Mouse (Mus musculus) G1E (cell line): ENCODE measurements around the gene Adam19. TPM values are rescaled to one million over a fixed set of nuclear protein-coding genes. Genes with fewer than 3 reads are reported as not detected.

Experiments used
- ATAC-seq: 2 replicates; pipeline ENCODE4 v1.8.0; 2016; ENCODE audit warnings: mild to moderate bottlenecking; ENCODE audit not compliant: insufficient number of reproducible peaks, poor library complexity, low FRiP score, severe bottlenecking; ENCODE audit errors: extremely low read depth
- DNase-seq: peaks from one replicate; pipeline ENCODE4 v3.0.0; 2012; ENCODE audit warnings: low spot score
- H3K27me3 ChIP-seq: 2 replicates; pipeline ENCODE4 v1.6.1; 2012; ENCODE audit warnings: mild to moderate bottlenecking, low read length, inconsistent platforms; ENCODE audit not compliant: insufficient read depth
- H3K36me3 ChIP-seq: replicated peaks from 2 replicates; pipeline ENCODE3; 2012; ENCODE audit warnings: mild to moderate bottlenecking, inconsistent platforms
- H3K4me1 ChIP-seq: 2 replicates; pipeline ENCODE4 v1.6.1; 2012; ENCODE audit warnings: low read depth, low read length, inconsistent platforms, mixed read lengths; ENCODE audit not compliant: insufficient read depth
- H3K4me3 ChIP-seq: 2 replicates; pipeline ENCODE4 v1.5.1; 2012; ENCODE audit warnings: low read depth, mild to moderate bottlenecking, inconsistent platforms, low read length, moderate library complexity, mixed read lengths
- H3K9me3 ChIP-seq: replicated peaks from 2 replicates; pipeline ENCODE4 v1.6.1; 2012; ENCODE audit warnings: inconsistent platforms
- CTCF ChIP-seq: IDR thresholded peaks from 2 replicates; pipeline ENCODE4 v1.5.1; 2012; ENCODE audit warnings: low read depth, low read length, inconsistent platforms, mixed read lengths
- GATA1 ChIP-seq: IDR thresholded peaks from 2 replicates; pipeline ENCODE4 v1.6.1; 2012; ENCODE audit warnings: borderline replicate concordance, low read length, inconsistent platforms, mixed read lengths
- GATA2 ChIP-seq: IDR thresholded peaks from 2 replicates; pipeline ENCODE4 v1.6.1; 2012; ENCODE audit warnings: low read depth, low read length, inconsistent platforms, borderline replicate concordance
- POLR2AphosphoS5 ChIP-seq: IDR thresholded peaks from 2 replicates; pipeline ENCODE4 v1.6.1; 2012; ENCODE audit warnings: low read depth, low read length, inconsistent platforms; ENCODE audit not compliant: insufficient replicate concordance
- TAL1 ChIP-seq: conservative IDR thresholded peaks from 2 replicates; pipeline ENCODE4 v1.6.1; 2012; ENCODE audit warnings: low read depth, low read length, inconsistent platforms, mixed read lengths
- polyA plus RNA-seq: library from polyadenylated mRNA; stranded (reverse); fragments of >175 nt; gene quantifications from 2 replicates; pipeline ENCODE4 v1.2.3, GENCODE M21; 2012
- total RNA-seq, 2 experiments: library from RNA; stranded (forward) in 1 of 2; stranded (reverse) in 1 of 2; fragments of 200-1000 nt in 1 of 2; fragments of >200 nt in 1 of 2; fragmentation: Nextera tagmentation in 1 of 2; gene quantifications; 2 replicates each; pipeline ENCODE4 v1.2.3; 2014 to 2017

The Adam19 gene
- total and polyA plus RNA-seq, 3 experiments = 0.11 TPM; not detected in 2

DNA sequence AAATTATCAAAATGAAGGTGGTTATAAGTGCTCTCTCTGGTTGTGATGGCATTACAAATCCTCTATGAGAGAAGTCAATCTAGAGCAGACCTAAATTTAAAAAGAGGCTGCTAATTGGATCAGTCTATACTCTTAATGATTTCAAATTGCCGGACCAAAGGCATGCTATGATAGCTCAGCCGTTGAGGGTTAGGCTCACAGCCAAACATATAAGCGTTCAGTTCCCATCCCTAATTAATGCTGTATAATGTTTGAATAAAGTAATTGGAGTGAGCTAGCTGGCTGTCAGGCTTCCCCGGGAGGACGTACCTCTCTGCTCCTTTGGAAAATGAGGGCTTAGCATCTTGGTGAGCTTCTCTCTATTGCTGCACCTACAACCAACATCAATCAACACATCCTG, 53.4 kb downstream of the Adam19 start:
- Histone ChIP-seq H3K27me3 (no peaks in the 10 kb centered on the region), H3K36me3 (no peaks in the 10 kb centered on the region), H3K4me3 (no peak overlapping the region), H3K9me3 (no peaks in the 10 kb centered on the region), H3K4me1 (no peaks in the 10 kb centered on the region)
- no peak for DNase-seq
- TF ChIP-seq CTCF (no peak), POLR2AphosphoS5 (no peak), TAL1 (no peak), GATA2 (no peak), GATA1 (no peak)
- ATAC-seq = no peak

DNA sequence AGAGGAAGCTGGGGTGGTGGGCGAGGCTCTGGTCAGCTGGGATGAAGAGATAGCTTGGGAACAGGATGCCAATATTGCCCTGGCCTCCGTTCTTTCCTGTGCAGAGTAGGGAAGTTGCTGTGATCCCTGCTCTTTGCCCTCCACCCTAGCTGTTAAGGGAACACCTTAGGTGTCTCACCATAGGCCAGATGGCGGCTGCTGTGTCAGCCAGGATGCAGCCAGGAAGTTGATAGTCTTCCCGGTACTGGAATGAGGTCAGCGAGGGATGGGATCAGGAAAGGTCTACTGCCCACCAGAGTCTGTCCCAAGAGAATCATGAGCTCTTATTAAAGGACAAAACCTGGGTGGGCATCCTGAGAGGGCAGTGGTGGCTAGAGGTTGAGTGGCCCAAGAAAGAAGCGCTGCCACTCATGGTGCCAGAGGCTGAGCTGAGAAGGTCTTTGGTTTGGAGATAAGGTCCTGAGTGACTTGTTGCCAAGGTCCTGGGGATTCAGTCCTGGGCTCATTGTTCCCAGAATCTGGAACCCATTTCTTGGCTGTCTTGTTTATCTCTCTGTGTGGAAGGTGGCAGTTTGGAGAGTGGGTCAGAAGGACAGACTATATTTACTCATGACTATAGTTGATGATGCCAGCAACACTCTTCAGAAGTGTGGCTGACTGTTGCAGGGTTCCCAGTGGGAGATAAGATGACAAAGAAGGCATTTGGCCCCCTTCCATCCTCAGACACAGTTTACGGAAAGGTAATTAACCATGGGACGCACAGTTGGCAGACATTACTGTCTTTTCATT, 54.6 kb downstream of the Adam19 start:
- Histone ChIP-seq H3K36me3 (no peaks in the 10 kb centered on the region), H3K4me1 (no peaks in the 10 kb centered on the region), H3K9me3 (no peaks in the 10 kb centered on the region), H3K27me3 (no peaks in the 10 kb centered on the region), H3K4me3 (no peak overlapping the region)
- DNase-seq = no peak
- no peak for TF ChIP-seq TAL1
- TF ChIP-seq GATA1 = no peak
- TF ChIP-seq CTCF = no peak
- TF ChIP-seq GATA2 = no peak
- no peak for TF ChIP-seq POLR2AphosphoS5
- ATAC-seq = no peak

DNA sequence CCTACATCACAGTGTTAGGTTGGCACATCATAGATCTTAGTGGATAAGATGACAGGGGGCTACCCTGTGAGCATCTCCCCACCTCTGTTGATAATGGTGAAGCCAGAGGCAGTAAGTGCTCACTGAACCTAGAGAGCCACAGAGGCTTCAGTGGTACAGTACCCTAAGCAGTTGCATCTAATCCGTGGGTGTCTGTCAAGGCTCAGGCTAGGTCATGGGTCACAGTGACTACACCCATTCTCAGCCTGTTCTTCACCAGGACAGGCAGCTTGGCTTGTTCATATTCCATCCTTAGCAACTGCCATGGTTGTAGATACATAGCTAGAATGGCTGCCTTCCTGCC, 55.1 kb downstream of the Adam19 start:
- no peaks in the 10 kb centered on the region for H3K27me3 ChIP-seq
- H3K9me3 ChIP-seq = no peaks in the 10 kb centered on the region
- DNase-seq (no peak), ATAC-seq (no peak)
- no peaks in the 10 kb centered on the region for H3K4me1 ChIP-seq
- H3K36me3 ChIP-seq = no peaks in the 10 kb centered on the region
- no peak overlapping the region for H3K4me3 ChIP-seq
- TF ChIP-seq POLR2AphosphoS5 = no peak
- TF ChIP-seq GATA2 = no peak
- no peak for TF ChIP-seq CTCF
- no peak for TF ChIP-seq GATA1
- no peak for TF ChIP-seq TAL1

DNA sequence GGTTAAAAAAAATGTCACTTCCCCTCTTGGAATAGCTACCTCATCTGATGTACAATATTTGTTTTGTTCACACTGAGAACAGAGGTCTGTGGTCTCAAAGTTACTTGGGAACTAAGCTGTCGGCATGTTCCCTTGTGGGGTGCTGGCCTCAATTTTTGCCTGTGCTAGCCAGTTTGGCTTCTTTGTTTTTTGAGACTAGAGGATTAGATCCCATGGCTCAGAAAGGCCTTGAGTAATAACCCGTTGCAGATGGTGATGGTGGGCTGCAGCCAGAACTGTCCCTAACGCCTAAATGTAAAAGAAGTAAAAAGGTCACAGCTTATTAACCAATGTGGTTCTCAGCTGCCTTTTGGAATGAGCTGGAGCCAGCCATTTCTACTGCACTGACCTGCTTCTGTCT, 57.4 kb downstream of the Adam19 start:
- Histone ChIP-seq H3K4me3 (no peak overlapping the region), H3K27me3 (no peaks in the 10 kb centered on the region), H3K9me3 (no peaks in the 10 kb centered on the region), H3K36me3 (no peaks in the 10 kb centered on the region), H3K4me1 (no peaks in the 10 kb centered on the region)
- TF ChIP-seq GATA2 (no peak), CTCF (no peak), TAL1 (no peak), POLR2AphosphoS5 (no peak), GATA1 (no peak)
- no peak for DNase-seq
- no peak for ATAC-seq

DNA sequence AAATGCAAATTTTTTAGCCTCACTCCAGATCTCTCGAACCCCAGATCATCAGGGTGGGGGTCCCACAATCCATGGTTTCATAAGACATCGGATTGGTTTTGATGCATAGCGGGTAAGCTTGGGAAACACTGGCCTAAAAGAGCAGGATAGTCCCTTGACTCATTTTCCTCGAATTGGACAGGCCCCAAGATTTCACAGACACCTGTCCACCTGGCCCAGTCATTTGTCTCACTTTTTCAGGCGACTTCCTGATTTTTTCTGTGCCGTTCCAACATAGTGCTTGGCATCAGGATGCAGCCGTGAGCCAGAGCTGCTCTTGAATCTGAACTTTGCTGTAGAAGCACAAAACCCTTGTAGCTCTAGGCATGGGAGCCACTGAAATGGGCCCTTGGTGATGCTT, 58.4 kb downstream of the Adam19 start:
- ATAC-seq (no peak), DNase-seq (no peak)
- Histone ChIP-seq H3K4me1 (no peaks in the 10 kb centered on the region), H3K36me3 (no peaks in the 10 kb centered on the region), H3K4me3 (no peak overlapping the region), H3K27me3 (no peaks in the 10 kb centered on the region), H3K9me3 (no peaks in the 10 kb centered on the region)
- TF ChIP-seq POLR2AphosphoS5 (no peak), GATA1 (no peak), TAL1 (no peak), GATA2 (no peak), CTCF (no peak)

DNA sequence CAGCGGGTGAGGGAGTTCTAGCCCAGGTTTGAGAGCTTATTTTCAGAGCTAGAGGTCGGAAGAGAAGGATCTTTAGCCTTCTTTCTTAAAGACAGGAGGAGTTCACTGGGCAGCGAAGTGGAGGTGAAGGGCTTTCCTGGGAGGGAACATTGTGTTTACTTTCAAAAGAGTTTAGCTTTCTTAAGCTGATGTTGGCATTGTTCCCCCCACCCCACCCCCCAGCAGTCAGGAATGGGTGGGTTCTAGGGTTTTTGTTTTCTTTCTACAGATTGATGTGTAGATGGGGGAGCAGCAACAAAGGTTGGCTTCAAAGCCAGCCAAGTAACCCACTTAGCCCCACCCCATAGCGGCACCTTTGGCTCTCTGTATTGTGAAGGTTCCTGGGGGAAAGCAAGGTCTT, 59.2 kb downstream of the Adam19 start:
- ATAC-seq (no peak), DNase-seq (no peak)
- no peak overlapping the region for H3K4me3 ChIP-seq
- no peak for TF ChIP-seq GATA1
- no peak for TF ChIP-seq TAL1
- no peak for TF ChIP-seq CTCF
- no peak for TF ChIP-seq GATA2
- no peak for TF ChIP-seq POLR2AphosphoS5
- no peaks in the 10 kb centered on the region for H3K36me3 ChIP-seq
- H3K27me3 ChIP-seq = no peaks in the 10 kb centered on the region
- H3K4me1 ChIP-seq = no peaks in the 10 kb centered on the region
- no peaks in the 10 kb centered on the region for H3K9me3 ChIP-seq
